Mouse (Mus musculus) megakaryocyte-erythroid progenitor cell, adult 5-6 weeks (primary cell): ENCODE data around the gene Mrps27. TPM values are rescaled to one million over a fixed set of nuclear protein-coding genes. Genes with fewer than 3 reads are reported as not detected.

ENCODE experiments used
- ATAC-seq: replicated peaks from 2 replicates; pipeline ENCODE4 v1.8.0; 2016; ENCODE audit warnings: mild to moderate bottlenecking, inconsistent platforms; ENCODE audit not compliant: severe bottlenecking, poor library complexity, low FRiP score, low TSS enrichment
- total RNA-seq, 2 experiments: library from RNA; stranded (forward) in 1 of 2; stranded (reverse) in 1 of 2; fragments of 200-1000, 215-1000 nt in 1 of 2; fragments of >200 nt in 1 of 2; fragmentation: Nextera tagmentation in 1 of 2; gene quantifications; 2 replicates each; pipeline ENCODE4 v1.2.3; 2014 to 2017

Mrps27 gene
- total RNA-seq, 2 experiments from 2014 or later: 30.4 to 42.7 TPM

- peak; percentile 18 for ATAC-seq
These were observed 549 bp upstream of the Mrps27 start for GRCm38 (mm10) chr13:99343876-99344598.

- ATAC-seq: no peak
These were observed 5.4 kb downstream of the Mrps27 start for GRCm38 (mm10) chr13:99350009-99350408.

GRCm38 (mm10) chr13:99351186-99351585, 6.6 kb downstream of the Mrps27 start:
- ATAC-seq: no peak

- no peak for ATAC-seq
These were observed 7.0 kb downstream of the Mrps27 start for GRCm38 (mm10) chr13:99351596-99351995.

- peak; percentile 100 for ATAC-seq
These were observed 8.3 kb downstream of the Mrps27 start for GRCm38 (mm10) chr13:99352758-99353489.

- ATAC-seq: peak; percentile 43
These were observed 8.9 kb downstream of the Mrps27 start for GRCm38 (mm10) chr13:99353490-99353851.

- ATAC-seq: no peak
These were observed 10.5 kb downstream of the Mrps27 start for GRCm38 (mm10) chr13:99355072-99355471.

GRCm38 (mm10) chr13:99355861-99356260, 11.3 kb downstream of the Mrps27 start:
- no peak for ATAC-seq

- ATAC-seq: no peak
These were observed 12.1 kb downstream of the Mrps27 start for GRCm38 (mm10) chr13:99356428-99357265.

GRCm38 (mm10) chr13:99358921-99359320, 14.3 kb downstream of the Mrps27 start:
- no peak for ATAC-seq

- ATAC-seq: no peak
These were observed 19.3 kb downstream of the Mrps27 start for GRCm38 (mm10) chr13:99363866-99364265.

- ATAC-seq: no peak
These were observed 22.0 kb downstream of the Mrps27 start for GRCm38 (mm10) chr13:99366422-99367175.

GRCm38 (mm10) chr13:99367554-99368174, 23.1 kb downstream of the Mrps27 start:
- no peak for ATAC-seq

- no peak for ATAC-seq
These were observed 24.5 kb downstream of the Mrps27 start for GRCm38 (mm10) chr13:99369103-99369502.

- no peak for ATAC-seq
These were observed 26.7 kb downstream of the Mrps27 start for GRCm38 (mm10) chr13:99371285-99371684.

GRCm38 (mm10) chr13:99373684-99374083, 29.1 kb downstream of the Mrps27 start:
- ATAC-seq: no peak

- ATAC-seq: no peak
These were observed 29.6 kb downstream of the Mrps27 start for GRCm38 (mm10) chr13:99374191-99374590.

GRCm38 (mm10) chr13:99375550-99375949, 31.0 kb downstream of the Mrps27 start:
- peak; percentile 87 for ATAC-seq

- ATAC-seq: no peak
These were observed 32.5 kb downstream of the Mrps27 start for GRCm38 (mm10) chr13:99377055-99377454.
